Mouse (Mus musculus) MEL (cell line): Measurements from ENCODE around the gene Rims3.

Experiments
- CTCF ChIP-seq, 3 experiments: IDR thresholded peaks in 2 of 3; conservative IDR thresholded peaks in 1 of 3; 2 replicates each; pipeline ENCODE4 v1.5.1; 2011 to 2012; ENCODE audit warnings: low read length in 3 of 3, low read depth in 2 of 3, mild to moderate bottlenecking in 2 of 3, improper control_type of control experiment in 1 of 3, inconsistent platforms in 1 of 3, mixed read lengths in 1 of 3, moderate library complexity in 1 of 3; ENCODE audit not compliant: control insufficient read depth in 1 of 3, insufficient read depth in 1 of 3, poor library complexity in 1 of 3, severe bottlenecking in 1 of 3
- GATA1 ChIP-seq: IDR thresholded peaks from 2 replicates; pipeline ENCODE4 v1.6.1; 2011; ENCODE audit warnings: low read depth, low read length, improper control_type of control experiment
- MYC ChIP-seq: IDR thresholded peaks from 2 replicates; pipeline ENCODE4 v1.6.1; 2011; ENCODE audit warnings: low read depth, mild to moderate bottlenecking, low read length, improper control_type of control experiment, moderate library complexity
- POLR2A ChIP-seq, 2 experiments: IDR thresholded peaks; 2 replicates each; pipeline ENCODE4 v1.6.1; 2011 to 2012; ENCODE audit warnings: low read length in 2 of 2, mild to moderate bottlenecking in 2 of 2, control low read depth in 1 of 2, improper control_type of control experiment in 1 of 2, low read depth in 1 of 2, moderate library complexity in 1 of 2; ENCODE audit not compliant: control insufficient read depth in 1 of 2, insufficient read depth in 1 of 2, poor library complexity in 1 of 2
- USF2 ChIP-seq, 2 experiments: IDR thresholded peaks; 2 replicates each; pipeline ENCODE4 v1.6.1; 2011 to 2012; ENCODE audit warnings: improper control_type of control experiment in 2 of 2, low read length in 2 of 2, borderline replicate concordance in 1 of 2, inconsistent platforms in 1 of 2, low read depth in 1 of 2, mild to moderate bottlenecking in 1 of 2; ENCODE audit not compliant: insufficient read depth in 1 of 2

GRCm38 (mm10) chr4:120830767-120831166 lies 23.8 kb upstream of the Rims3 start:
- TF ChIP-seq CTCF (IDR thresholded peaks at IDR 0.05 in 2 of 3, conservative IDR thresholded peaks at IDR 0.05 in 1 of 3; ENCODE audit: control insufficient read depth in 1 of 3, insufficient read depth in 1 of 3, low read depth in 2 of 3, low read length in 3 of 3, poor library complexity in 1 of 3, severe bottlenecking in 1 of 3) (no peak), GATA1 (no peak), POLR2A (IDR thresholded peaks at IDR 0.05; ENCODE audit: control insufficient read depth in 1 of 2, insufficient read depth in 1 of 2, low read depth in 1 of 2, low read length in 2 of 2, poor library complexity in 1 of 2) (no peak), MYC (no peak), USF2 (IDR thresholded peaks at IDR 0.05; ENCODE audit: borderline replicate concordance in 1 of 2, insufficient read depth in 1 of 2, low read depth in 1 of 2, low read length in 2 of 2) (no peak)
